Mouse (Mus musculus): Measurements from ENCODE around the gene Bin2. TPM values are rescaled to one million over a fixed set of nuclear protein-coding genes. Genes with fewer than 3 reads are reported as not detected.

The Bin2 gene
- polyA plus RNA-seq (2012; rRNA removed), result 6.5 and 6.6 TPM in 2 replicates

DNA sequence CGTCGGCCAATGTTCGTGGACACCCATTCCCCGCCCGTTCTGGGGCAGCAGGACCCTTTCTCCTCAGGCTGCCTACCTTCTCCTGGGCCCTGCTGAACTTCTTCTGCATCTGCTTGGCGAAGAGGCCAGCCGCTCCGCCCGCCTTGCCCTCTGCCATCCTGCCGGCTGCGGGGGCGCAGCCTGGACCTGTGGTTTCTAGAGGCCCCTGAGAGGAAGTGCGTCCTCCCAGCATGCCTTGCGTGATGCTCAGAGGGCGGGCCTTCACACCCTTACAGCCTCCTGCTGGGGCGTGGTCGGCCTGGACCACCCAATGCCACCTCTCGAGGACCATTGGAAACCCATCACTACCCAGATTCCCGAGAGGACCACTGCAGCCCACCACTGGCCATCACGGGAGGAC is at the start of gene Bin2:
Gene Bin2 (minus strand): TSS at position 217 of the 400 bp plus-strand sequence.
- no peak for DNase-seq (ENCODE audit: low spot score)

DNA sequence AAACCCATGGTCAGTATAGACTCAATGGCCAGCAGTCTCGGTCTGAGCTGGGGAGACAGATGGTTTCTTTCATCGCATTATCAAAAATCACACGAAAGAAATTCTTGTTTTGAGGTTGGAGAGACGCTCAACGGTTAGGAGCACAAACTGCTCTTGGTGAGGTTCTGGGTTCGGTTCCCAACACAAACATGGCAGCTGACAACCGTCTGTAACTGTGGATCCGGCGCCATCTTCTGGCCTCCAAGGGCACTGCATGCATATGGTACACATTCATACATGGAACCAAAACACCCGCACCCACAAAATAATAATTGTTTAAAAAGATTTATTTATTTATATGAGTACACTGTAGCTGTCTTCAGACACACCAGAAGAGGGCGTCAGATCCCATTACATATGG is 49.2 kb upstream of the Bin2 start:
- DNase-seq (ENCODE audit: low spot score), result no peak

DNA sequence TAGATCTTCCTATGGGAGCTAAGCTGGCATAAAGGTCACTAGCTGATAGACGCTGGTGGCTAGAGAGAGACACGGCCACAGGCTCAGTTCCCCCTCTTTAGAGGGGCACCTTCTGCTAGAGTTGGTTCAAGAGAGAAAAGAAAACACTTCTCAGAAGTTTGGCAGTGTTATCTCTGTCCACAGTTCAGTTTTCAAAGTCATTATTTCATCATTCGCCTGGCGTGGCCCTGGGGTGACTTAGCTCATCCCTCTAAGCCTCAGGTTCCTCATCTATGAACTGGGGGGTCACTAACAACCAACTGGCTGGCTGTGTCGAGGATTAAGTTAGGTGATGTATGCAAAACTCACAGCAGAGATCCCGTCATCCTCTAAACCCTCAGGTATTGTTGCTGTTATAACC is 48.6 kb upstream of the Bin2 start:
- no peak for DNase-seq (ENCODE audit: low spot score)

DNA sequence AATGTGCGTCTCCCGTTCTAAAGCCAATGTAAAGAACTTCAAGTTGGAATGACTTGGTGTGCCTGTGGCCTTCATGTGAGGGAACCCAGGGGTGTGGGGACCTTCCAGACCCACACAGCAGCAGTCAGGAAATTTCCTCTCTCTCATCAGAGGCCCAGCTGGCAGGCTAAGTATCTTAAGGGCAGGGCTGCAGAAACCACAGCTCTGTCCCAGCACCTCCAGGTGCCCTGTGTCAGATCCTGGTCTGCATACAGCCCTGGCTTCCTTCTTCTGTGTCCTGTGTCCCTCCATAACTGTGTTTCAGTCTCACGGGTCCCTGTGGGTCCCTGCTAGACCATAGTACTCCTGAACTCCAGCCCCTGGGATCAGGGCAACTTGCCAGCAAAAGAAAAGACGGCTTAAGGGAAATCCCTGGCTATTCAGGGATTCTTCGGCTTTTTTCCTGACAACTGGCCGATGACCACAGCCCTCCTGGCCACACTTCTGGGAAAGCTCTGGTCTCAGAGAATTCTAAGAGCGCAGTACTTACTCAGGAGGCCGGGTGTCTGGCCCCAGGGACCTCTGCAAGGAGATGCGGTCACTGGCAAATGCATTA is 46.1 kb upstream of the Bin2 start:
- DNase-seq (ENCODE audit: low spot score), result no peak

DNA sequence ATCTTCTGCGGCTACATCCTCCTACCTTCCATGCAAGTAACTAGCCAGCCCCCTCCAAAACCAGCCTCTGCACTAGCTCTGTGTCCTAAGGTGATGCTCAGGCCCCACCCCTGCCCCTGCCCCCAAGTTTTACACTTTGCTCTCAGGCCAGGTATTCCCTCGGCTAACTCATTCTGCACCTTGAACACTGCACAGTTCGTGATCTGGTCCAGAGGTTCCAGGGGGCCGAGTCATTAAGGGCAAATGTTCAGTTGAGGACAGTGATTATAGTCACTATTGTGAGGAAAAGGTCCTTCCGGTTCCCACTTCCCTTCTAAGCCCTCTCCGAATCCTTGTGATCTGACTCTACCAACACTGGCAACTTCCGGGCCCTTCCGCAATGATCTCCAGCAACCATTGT is 45.1 kb upstream of the Bin2 start:
- no peak for DNase-seq (ENCODE audit: low spot score)

DNA sequence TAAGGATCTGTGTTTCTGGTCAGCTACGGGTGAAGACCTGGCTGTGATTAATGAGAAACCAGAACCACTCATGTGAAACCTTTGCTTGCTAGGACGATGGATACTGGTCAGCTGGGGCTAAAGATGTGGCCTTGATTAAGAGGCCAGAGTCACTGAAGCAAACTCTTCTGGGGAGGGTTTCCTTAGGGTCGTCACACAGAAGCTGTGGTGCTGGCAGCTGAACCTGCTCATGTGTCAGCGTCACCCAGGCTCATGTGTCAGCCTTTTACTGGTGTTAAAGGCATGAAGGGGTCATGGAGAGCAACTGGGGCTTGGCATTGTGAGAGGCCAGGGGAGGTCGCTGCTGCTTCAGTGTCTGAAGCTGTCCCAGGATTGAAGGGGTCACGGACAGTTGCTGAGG is 41.5 kb upstream of the Bin2 start:
- no peak for DNase-seq (ENCODE audit: low spot score)

DNA sequence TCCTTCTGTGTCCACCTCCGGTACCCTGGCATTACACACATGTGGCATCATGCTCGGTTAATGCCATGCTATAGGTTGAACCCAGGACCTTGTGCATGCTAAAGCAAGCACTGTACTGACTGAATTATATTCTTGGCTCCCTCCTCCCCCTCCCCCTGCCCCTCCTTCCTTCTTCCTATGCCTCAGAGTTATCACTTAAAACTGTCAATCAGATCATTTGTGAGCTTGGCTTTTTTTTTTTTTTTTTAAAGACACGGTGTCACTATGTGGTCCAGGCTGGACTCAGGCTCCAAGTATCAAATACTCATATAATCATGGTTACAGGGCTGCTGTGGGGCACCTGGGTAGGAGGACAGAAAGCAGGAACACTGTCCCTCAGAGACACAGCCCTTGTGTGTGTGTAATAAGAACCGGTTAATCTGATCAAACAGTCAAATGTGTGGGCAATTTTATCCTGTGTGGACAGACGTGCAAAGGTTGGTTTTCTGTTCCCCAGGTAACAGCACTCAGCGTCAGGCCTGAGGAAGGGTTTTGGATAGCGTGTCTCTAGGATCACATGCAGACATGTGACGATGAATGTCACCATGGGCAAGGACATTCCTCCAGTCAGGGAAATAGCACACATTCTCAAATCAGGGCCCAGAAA is 39.2 kb upstream of the Bin2 start:
- DNase-seq (ENCODE audit: low spot score), result no peak

DNA sequence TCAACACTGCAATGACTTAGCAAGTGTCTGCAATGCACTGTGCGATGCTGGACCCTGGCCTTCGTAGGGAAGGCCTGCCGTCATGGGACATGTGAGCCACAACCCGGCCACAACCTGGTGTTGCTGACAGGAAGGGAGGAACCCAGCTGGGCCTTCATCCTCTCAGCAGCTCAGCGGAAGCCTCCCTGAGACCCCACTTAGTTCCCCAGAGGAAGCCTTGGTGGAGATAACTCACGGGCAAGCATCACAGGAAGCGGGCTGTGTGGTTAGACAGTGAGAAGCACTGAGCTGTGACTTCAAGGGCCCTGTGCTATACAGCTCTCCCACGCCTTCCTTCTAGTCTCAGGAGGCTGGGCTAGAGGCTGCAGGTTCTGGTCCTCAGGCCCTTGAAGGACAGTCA is 36.9 kb upstream of the Bin2 start:
- DNase-seq (ENCODE audit: low spot score), result no peak

DNA sequence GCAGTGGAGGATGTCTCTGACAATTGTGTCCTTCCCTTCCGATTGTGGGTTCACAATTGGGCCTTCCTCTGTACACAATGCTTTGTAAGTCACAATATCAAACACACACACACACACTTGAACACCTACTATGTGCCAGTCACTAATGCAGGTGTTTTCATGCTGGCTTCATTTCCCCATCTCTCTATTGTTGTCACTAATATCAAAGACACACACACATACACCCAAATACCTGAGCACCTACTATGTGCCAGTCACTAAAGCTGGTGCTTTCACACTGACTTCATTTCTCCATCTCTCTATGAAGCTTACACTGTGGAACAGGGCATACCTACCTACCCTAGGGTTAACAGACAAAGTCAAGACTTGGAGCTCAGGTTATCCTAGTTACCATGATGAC is 36.0 kb upstream of the Bin2 start:
- DNase-seq (ENCODE audit: low spot score), result no peak

DNA sequence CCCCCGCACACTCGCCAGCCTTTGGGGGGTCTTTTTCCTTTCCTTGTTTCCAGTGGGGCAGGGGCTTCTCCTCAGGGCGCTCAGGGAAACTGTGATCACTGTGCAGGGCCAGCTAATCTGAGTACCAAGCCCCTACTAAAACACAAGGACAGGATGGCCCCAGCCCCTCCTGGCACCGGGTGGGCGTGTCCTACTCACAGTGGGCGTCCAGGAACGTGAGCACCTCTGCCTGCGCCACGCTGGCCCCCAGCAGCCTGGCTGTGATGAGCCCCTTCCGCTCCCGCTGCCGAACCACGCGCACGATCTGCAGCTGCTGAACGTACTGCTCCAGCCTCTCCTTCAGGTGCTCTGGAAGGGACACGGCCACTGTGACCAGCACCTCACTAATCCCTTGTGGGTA is 34.6 kb upstream of the Bin2 start:
- DNase-seq (ENCODE audit: low spot score), result no peak

DNA sequence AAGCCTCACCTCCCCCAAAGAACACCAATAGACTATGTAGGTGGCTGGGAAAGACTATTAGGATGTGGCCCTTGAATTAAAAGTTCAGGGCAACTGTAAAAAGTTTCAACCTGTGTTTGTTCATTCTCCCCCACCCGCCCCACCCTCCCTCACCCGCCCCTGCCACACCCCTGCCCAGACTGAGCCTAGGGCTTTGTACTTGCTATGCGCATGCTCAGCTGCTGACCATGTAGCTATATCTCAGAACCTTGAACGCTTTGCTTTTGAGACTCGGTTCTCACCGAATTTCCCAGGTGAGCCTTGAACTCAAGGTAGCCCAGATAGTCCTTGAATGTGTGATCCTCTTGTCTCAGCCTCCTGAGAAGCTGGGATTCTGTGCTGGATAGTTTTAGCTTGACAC is 32.5 kb upstream of the Bin2 start:
- no peak for DNase-seq (ENCODE audit: low spot score)

DNA sequence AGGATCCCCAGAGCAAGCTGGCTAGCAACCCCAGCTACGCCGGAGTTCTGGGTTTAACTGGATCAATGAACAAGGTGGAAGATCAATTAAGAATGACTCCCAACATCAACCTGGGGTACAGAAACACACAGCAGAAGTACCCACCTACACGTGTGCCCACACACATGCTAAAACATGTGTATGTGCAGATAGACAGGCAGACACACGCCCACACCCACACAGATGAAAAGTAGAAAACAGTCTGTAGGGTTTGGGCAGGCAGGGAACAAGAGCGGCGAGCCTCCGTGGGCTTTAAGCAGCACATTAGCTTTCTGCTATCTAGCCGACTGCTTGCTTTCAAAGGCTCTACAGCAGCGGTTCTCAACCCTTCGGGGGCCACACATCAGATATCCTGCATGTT is 31.8 kb upstream of the Bin2 start:
- no peak for DNase-seq (ENCODE audit: low spot score)

DNA sequence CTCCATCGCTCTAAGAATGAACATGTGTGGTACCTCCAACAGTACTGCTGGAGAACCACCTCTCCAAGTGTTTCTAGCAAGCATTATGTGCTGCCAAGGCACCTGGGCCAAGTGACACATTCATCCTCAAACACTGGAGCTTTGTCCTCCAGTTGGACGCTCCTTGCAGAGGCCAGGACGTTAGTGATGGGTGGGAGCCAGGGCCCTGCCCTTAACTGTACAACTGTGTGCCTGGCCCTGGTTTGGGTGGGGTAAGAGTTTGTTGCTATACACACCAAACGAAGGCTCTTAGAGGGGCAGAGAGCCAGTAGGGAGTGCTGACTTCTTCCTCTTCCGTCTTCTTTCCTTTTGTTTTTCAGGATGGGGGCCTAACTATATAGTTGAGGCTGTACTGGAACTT is 31.1 kb upstream of the Bin2 start:
- no peak for DNase-seq (ENCODE audit: low spot score)

DNA sequence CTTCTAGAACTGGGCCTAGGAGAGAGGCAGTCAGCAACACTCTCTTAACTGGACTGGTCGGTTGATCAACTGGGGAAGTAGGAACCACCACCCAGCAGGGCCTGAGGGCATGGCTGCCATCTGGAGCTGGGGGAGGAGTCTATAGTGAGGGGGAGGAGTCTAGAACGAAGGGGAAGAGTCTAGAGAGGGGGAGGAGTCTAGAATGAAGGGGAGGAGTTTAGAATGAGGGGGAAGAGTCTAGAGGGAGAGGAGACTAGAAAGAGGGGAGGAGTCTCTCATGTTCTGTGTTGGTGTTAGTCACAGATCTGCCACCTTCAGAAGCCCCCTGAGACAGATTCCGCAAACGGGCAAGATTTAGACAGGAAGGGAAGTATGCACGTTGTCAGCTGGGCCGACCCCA is 30.0 kb upstream of the Bin2 start:
- no peak for DNase-seq (ENCODE audit: low spot score)

DNA sequence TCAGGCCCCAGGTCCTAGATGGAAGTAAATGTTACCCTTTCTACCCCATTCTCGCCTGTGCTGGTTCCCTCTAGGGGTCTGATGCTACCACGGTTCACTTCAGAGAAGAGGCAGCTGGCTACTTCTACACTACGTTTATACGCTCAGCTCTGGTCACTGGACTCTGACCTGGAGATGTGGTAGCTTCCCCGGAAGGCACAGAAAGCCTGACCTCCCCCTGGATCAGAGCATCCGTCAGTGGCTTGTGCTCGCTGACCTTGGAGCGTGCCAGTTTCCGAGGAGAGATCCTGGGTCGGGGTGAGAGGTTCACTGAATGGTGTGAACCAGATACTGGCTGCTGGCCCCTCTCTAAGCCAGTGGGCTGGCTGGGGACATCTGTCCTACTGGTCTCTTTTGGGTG is 28.7 kb upstream of the Bin2 start:
- DNase-seq (ENCODE audit: low spot score), result no peak

DNA sequence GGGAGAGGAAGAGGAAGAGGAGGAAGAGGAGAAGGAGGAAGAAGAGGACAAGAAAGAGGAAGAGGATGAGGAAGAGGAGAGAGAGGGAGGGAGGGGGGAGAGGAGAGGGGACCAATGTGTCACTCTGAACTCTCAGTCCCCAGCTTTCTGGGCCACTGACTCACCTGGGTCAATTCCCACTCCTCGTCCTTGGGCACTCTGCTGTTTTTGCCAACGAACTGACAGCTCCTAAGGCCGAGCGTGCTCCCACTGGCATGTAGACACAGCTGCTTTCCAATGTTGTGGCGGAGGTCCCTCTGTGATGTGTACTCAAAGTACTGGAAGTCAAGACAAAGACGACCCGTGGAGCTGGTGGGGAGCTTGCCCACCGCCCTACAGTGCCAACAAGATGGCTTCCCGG is 25.1 kb upstream of the Bin2 start:
- no peak for DNase-seq (ENCODE audit: low spot score)

DNA sequence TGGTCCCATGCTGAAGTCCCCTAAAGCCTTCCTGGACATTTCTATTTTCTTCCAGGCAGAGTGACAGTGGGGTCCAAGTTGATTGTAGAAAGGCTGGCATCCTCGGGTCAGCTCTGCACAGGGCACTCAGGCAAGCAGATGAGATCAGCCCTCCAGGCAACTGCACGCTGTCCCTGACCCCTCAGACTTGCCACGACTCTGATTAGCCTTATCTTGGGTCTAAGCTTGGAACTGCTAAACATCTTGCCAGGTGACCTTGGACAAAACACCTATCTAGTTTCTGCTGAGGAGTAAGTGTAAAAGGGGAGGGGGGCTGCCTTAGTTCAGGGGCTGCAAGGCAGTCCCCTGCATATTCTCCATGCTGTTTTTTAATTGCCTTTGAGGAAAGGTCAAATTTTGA is 22.6 kb upstream of the Bin2 start:
- no peak for DNase-seq (ENCODE audit: low spot score)

DNA sequence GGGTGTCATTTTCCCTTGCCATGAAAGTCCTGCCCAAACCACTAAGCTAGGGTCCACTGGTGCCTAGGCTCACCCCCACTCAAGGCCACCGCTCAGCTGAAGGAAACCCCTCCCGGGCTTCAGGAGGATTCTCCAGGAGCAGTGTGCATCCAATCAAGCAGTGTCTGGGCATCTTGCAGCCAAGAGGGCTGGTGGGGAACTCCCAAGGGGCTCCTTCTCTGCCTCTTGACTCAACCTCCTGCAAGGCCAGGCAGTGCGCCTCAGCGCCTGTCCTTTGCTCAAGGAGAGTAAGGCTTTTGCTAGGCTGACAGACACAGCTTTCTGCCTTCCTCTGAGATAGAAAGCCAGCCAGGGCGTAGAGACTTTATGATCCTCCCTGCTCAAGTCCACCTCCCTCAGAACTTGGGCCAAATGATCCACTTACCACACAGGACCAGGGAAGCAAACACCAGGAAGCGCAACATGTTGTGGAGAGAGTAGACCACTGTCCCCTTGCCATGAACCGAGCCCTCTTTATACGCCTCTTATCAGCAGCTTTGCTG is 18.1 kb upstream of the Bin2 start, which contains the start of gene Cela1:
Gene Cela1 (minus strand): TSS at position 492 of the 542 bp plus-strand sequence.
- no peak for DNase-seq (ENCODE audit: low spot score)

DNA sequence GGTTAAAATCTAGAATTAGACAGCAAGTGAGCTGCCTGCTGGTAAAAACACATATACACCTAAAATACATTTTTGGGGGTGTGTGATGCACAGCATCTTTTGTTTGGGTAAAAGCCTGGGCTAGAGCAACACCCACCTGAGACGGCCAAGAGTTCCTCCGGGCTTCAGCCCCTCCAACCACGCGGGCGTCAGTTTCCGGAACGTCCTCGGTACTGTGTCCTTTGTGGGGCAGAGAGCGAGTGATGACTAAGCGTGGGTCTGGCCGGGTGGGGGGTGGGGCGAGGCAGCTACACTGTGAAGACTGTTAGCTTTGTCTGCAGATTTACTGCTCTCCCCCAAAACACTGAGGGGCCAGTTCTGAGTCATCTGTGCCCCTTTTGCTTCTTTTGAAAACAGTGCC is 17.6 kb upstream of the Bin2 start:
- peak; percentile 49 for DNase-seq (ENCODE audit: low spot score)

DNA sequence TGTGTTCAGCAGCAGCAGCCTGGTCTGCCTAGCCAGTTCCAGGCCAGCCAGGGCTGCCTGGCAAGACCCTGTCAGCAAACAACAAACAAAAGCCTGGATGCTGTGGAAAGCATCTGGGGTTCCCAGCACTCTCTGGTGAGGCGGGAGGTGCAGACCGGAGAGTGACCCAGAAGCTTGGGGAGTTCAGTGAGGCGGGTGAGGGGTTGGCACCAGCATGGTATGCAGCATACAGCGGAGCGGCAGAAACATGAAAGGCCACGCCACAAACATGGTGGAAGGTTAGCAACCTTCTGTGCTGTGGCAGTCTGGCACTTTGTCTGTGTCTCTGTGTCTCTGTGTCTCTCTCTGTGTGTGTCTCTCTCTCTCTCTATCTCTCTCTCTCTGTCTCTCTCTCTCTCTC is 17.1 kb upstream of the Bin2 start:
- DNase-seq (ENCODE audit: low spot score), result no peak

DNA sequence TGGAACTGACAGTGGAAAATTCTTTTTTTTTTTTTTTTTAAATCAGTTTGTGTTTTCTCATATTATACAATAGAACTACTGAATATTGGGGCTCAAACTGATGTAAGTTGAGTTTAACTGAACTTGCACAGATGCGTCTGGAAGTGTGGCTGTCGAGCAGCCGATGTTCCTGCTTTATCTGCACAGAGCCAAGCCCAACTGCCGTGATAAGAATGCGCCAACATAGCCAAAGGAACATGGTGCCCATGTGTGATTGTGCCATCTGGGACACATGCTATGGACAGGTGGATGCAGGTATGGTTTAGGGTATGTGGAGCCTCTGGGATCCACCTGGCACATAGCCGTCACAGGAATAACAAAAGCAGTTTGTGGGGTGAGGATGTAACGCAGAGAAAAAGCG is 16.5 kb upstream of the Bin2 start:
- DNase-seq (ENCODE audit: low spot score), result no peak

DNA sequence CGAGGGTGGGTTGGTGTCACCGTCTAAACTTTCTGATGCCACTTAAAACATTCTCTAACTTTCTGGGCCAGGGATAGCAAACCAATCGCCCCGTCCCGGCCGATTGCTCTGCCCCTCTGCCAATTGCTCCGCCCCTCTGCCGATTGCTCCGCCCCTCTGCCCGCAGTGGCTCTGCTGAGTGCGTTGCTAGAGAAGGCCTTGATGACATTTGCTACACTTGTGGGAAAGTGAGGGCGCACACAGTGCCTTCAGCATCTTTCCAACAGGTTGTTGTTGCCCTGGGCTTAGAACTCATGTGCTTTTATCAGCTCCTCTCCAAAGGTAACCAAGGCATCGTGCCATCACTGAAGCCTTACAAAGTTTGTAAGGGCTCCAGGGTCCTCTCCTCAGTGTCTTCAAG is 15.9 kb upstream of the Bin2 start:
- DNase-seq (ENCODE audit: low spot score), result no peak

DNA sequence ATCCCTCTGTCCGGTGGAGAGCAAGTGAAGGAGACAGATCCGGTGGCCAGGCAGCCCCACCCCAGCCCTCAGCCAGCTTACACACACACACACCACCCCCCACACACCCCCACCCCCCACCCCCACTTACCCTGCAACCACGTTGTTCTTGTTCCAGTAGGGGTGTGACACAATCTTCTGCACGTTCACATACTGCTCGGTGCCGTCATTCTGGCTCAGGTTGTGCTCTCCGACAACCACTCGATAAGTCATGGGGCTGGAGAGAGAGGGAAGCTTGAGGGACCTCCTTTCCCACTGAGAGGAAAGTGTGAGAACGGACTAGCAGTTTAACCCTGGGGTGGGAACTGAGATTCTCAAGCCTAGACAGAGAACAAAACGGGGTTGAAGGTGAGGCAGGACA is 15.1 kb upstream of the Bin2 start:
- no peak for DNase-seq (ENCODE audit: low spot score)

DNA sequence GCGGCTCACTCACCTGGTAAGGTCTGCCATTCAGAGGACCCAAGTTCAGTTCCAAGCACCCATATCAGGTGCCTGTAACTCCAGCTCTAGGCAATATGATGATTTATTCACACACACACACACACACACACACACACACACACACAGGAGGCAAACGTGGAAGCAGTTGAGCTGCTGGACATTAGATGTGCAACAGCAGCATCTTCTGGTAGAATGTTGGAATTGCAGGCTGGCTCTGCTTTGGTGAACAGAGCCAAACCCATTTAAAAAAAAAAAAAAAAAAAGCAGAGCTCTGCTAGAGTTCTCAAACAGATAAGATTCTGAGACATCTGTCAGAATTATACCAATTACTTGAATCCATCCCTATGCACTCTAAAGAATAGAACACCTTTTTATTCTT is 13.7 kb upstream of the Bin2 start:
- no peak for DNase-seq (ENCODE audit: low spot score)
